11 mouse cellular contexts compared by ENCODE assay signal in the genomic region with DNA sequence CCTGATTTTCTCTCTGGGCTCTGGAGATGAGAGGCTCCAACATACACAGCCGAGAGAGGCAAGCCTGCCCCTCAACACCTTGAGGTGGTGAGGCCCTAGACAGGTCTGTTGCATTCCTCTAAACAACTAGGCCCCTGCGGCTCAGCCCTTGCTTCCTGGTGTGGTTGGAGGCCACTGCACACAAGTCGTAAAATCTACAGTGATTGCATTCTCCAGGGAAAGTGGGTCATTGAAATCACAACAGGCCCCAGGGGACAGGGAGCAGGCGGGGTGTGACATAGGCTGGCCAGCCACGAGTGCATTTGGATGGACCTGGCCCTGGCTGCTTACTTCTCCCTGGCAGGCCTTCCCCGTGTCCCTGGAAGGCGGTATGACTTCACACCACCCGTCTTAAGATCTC.
A peak's percentile ranks its signal among the peaks of the same experiment; 100 is the strongest.
DNase-seq lines count a peak whose midpoint lies in the region; ATAC-seq and TF ChIP-seq lines count a peak whose summit lies in the region.
"Had no signal": no experiment of that assay in that cellular context is flagged by ENCODE, and none has a peak within 500 bp of the region (broad histone marks: within the 10 kb centered on the region; RNA-seq: fewer than 3 reads in every experiment).

No protein-coding gene starts in this region.

- WGBS in lung, postnatal 0 days, result 43% methylated on average over 8 of the region's 8 CpGs
- WGBS in kidney, embryonic 14.5 days, result 33% methylated on average over 8 of the region's 8 CpGs
- WGBS in midbrain, embryonic 13.5 days, result 81% methylated on average over 8 of the region's 8 CpGs

- no peak overlapping the region for H3K9ac ChIP-seq in lung, postnatal 0 days (replicated peaks; ENCODE audit: low read depth)
- 0 out of 2 replicates have a peak overlapping the region, but pooled peaks have one; percentile 31 for H3K9ac ChIP-seq in kidney, embryonic 14.5 days (ENCODE audit: low read depth, low read length)
- no peak overlapping the region for H3K9ac ChIP-seq in midbrain, embryonic 13.5 days (replicated peaks)

- no peaks in the 10 kb centered on the region for H3K4me1 ChIP-seq in lung, postnatal 0 days (ENCODE audit: insufficient read depth, low read depth, low read length)
- 0 out of 2 replicates have a peak, but pooled peaks cover 21% of the 10 kb centered on the region for H3K4me1 ChIP-seq in kidney, embryonic 14.5 days (ENCODE audit: control insufficient read depth, insufficient read depth, low read length)
- H3K4me1 ChIP-seq in midbrain, embryonic 13.5 days (replicated peaks), result peaks cover 26% of the 10 kb centered on the region

- TF ChIP-seq EP300 in lung, postnatal 0 days (IDR thresholded peaks at IDR 0.05), result no peak

- peak; percentile 40 for ATAC-seq in lung, postnatal 0 days
- peak; percentile 70; the same call in 1 of the 2 replicates for ATAC-seq in kidney, embryonic 14.5 days (ENCODE audit: low FRiP score, low TSS enrichment)
- ATAC-seq in midbrain, embryonic 13.5 days, result no peak

- H3K27ac ChIP-seq in lung, postnatal 0 days (ENCODE audit: low read length), result no peak overlapping the region
- peak overlapping the region; percentile 30; the same call in 1 of the 2 replicates for H3K27ac ChIP-seq in kidney, embryonic 14.5 days (ENCODE audit: low read depth, low read length)
- H3K27ac ChIP-seq in midbrain, embryonic 13.5 days, result no peak overlapping the region
- H3K27ac ChIP-seq: limb, embryonic 12.5 days had no signal

- no peak overlapping the region for H3K4me2 ChIP-seq in lung, postnatal 0 days (replicated peaks; ENCODE audit: low read depth, low read length)
- no peak overlapping the region for H3K4me2 ChIP-seq in kidney, embryonic 14.5 days (replicated peaks; ENCODE audit: low read depth, low read length)
- no peak overlapping the region for H3K4me2 ChIP-seq in midbrain, embryonic 13.5 days (replicated peaks)
- H3K4me2 ChIP-seq: limb, embryonic 12.5 days had no signal

- no peaks in the 10 kb centered on the region for H3K27me3 ChIP-seq in lung, postnatal 0 days (replicated peaks; ENCODE audit: insufficient read depth, low read length)
- H3K27me3 ChIP-seq in kidney, embryonic 14.5 days (ENCODE audit: control insufficient read depth, insufficient read depth, low read length), result no peaks in the 10 kb centered on the region
- no peaks in the 10 kb centered on the region for H3K27me3 ChIP-seq in midbrain, embryonic 13.5 days
- H3K27me3 ChIP-seq: limb, embryonic 12.5 days had no signal

- 0 out of 2 replicates have a peak, but pooled peaks cover 4% of the 10 kb centered on the region for H3K36me3 ChIP-seq in lung, postnatal 0 days (ENCODE audit: insufficient read depth, low read length)
- H3K36me3 ChIP-seq in kidney, embryonic 14.5 days (ENCODE audit: control insufficient read depth, insufficient read depth, low read length), result no peaks in the 10 kb centered on the region
- peaks cover 33% of the 10 kb centered on the region for H3K36me3 ChIP-seq in midbrain, embryonic 13.5 days

- peak; percentile 35 for DNase-seq in lung, postnatal 0 days (ENCODE audit: low spot score)
- DNase-seq in lung, postnatal 14 days, result no peak
- DNase-seq in adrenal gland, postnatal 36 days, result peak; percentile 65 to 68
- peak; percentile 25 for DNase-seq in retina, adult 2 months (ENCODE audit: low read depth, low spot score)
- no peak for DNase-seq in frontal cortex, postnatal 10 days (ENCODE audit: low spot score in 2 of 2)
- DNase-seq: gastrocnemius, postnatal 36 days; spleen, adult 18-20 months; thymus, postnatal 25 days had no signal

- no peak overlapping the region for H3K4me3 ChIP-seq in lung, postnatal 0 days (ENCODE audit: low read depth, low read length)
- H3K4me3 ChIP-seq in kidney, embryonic 14.5 days (ENCODE audit: low read length), result no peak overlapping the region
- no peak overlapping the region for H3K4me3 ChIP-seq in midbrain, embryonic 13.5 days (replicated peaks)
- H3K4me3 ChIP-seq: limb, embryonic 12.5 days had no signal

- no peak for TF ChIP-seq CTCF in lung, postnatal 0 days (IDR thresholded peaks at IDR 0.05)

- H3K9me3 ChIP-seq in lung, postnatal 0 days (ENCODE audit: low read length), result no peaks in the 10 kb centered on the region
- no peaks in the 10 kb centered on the region for H3K9me3 ChIP-seq in kidney, embryonic 14.5 days (ENCODE audit: control insufficient read depth, low read length)
- 0 out of 2 replicates have a peak, but pooled peaks cover 4% of the 10 kb centered on the region for H3K9me3 ChIP-seq in midbrain, embryonic 13.5 days

Comparison
In these comparisons a context has a peak if more than half of its experiments do, and no peak if none do; other contexts are left out.
1. DNase-seq: peak in lung, postnatal 0 days (single experiment), adrenal gland, postnatal 36 days (2 of 2) and retina, adult 2 months (single experiment); none in lung, postnatal 14 days (single experiment) and frontal cortex, postnatal 10 days (0 of 2).